Mouse (Mus musculus) thymus, adult 18-20 months (tissue): ENCODE measurements around the gene Emcn.

Experiments
- DNase-seq, 2 experiments: peaks; one replicate each; pipeline ENCODE4 v3.0.0; 2022; ENCODE audit warnings: mixed read lengths in 2 of 2

The Emcn gene

GRCm38 (mm10) chr3:137418636-137419035, 77.8 kb downstream of the Emcn start:
- DNase-seq, result no peak

- DNase-seq, result no peak
These were observed 88.6 kb downstream of the Emcn start for GRCm38 (mm10) chr3:137429516-137429915.

- DNase-seq, result no peak
These were observed 124.2 kb downstream of the Emcn start for GRCm38 (mm10) chr3:137464902-137465629.

GRCm38 (mm10) chr3:137465953-137466352, 125.1 kb downstream of the Emcn start:
- DNase-seq, result no peak

- no peak for DNase-seq
These were observed 125.9 kb downstream of the Emcn start for GRCm38 (mm10) chr3:137466766-137467165.

- no peak for DNase-seq
These were observed 126.5 kb downstream of the Emcn start for GRCm38 (mm10) chr3:137467386-137467785.

GRCm38 (mm10) chr3:137472145-137472544, 131.3 kb downstream of the Emcn start:
- DNase-seq, result no peak

GRCm38 (mm10) chr3:137479761-137480339, 139.0 kb downstream of the Emcn start:
- DNase-seq, result no peak

GRCm38 (mm10) chr3:137481157-137481556, 140.3 kb downstream of the Emcn start:
- no peak for DNase-seq
